Mouse (Mus musculus) adrenal gland, adult 8-10 months (tissue): ENCODE measurements around the gene Igsf21. TPM values are rescaled to one million over a fixed set of nuclear protein-coding genes. Genes with fewer than 3 reads are reported as not detected.

Experiments
- DNase-seq: peaks from one replicate; pipeline ENCODE4 v3.0.0; 2022
- total RNA-seq, 4 experiments: library from RNA; stranded (reverse); gene quantifications; 2 replicates each; pipeline ENCODE4 v1.2.4; 2022

The Igsf21 gene
- total RNA-seq, 4 experiments from 2014 or later, result 0.46 to 1.7 (median 1.2) TPM

GRCm38 (mm10) chr4:140235361-140236153, 11.0 kb downstream of the Igsf21 start:
- no peak for DNase-seq

- DNase-seq, result no peak
Measured at GRCm38 (mm10) chr4:140234412-140235205, 12.0 kb downstream of the Igsf21 start.

DNA sequence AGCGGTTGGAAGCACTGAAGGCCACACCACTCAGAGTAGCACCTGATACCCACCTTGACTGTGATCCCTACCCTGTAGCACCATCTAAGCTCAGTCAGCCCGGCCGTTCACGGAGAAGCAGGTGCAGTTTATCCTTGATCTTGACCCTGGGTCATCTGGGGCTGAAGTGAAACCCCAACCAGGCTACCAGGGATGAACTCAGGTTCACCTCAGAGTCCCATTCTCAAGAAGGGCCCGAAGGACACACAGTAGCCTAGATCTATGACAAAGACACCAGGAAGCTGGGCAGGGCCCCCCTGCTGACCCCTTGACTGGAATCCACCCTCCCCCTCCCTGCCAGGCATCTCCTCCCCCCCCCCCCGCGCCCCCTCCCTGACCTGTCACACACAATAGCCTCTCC, 18.7 kb downstream of the Igsf21 start:
- no peak for DNase-seq

- DNase-seq, result no peak
Measured at GRCm38 (mm10) chr4:140225204-140225603, 21.4 kb downstream of the Igsf21 start.

DNA sequence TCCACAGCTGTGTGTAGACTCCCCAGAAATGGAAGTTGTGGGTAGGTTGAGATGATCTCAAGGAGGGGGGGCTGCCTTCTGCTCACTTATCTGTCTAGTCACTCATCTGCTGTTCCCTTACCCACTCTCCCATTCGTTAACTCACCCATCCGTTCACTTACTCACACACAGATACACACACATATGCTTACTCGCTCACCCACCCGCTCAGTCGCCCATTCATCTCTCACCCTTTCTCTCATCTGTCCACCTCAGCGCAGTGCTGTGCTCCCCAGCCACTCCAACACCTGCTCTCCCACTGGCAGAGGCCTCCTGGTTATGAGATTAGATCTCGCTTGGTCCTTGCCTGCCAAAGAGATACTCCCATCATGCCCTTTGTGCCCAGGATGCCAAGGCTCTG, 22.1 kb downstream of the Igsf21 start:
- no peak for DNase-seq

DNA sequence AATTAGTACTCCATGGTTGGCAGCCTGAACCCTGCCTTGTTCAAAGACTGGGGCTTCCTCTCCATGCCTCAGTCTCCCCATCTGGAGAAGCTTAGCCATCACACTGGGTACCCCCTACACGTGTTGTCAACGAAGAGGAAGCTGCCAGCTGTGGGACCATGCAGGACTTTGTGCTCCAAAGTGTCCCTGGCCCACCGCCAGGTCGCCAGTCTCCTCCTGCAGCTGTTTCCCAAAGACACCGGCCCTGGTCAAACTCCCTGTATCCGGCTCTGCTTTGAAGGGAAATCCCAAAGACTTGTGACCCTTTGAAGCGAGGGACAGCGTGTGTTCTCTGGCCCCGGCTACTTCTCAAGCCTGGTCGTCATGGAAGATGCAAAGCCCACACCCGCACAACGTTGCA, 23.5 kb downstream of the Igsf21 start:
- DNase-seq, result no peak

- peak; percentile 78 for DNase-seq
Measured at GRCm38 (mm10) chr4:140220326-140221093, 26.1 kb downstream of the Igsf21 start.

GRCm38 (mm10) chr4:140218853-140219852, 27.4 kb downstream of the Igsf21 start:
- no peak for DNase-seq

DNA sequence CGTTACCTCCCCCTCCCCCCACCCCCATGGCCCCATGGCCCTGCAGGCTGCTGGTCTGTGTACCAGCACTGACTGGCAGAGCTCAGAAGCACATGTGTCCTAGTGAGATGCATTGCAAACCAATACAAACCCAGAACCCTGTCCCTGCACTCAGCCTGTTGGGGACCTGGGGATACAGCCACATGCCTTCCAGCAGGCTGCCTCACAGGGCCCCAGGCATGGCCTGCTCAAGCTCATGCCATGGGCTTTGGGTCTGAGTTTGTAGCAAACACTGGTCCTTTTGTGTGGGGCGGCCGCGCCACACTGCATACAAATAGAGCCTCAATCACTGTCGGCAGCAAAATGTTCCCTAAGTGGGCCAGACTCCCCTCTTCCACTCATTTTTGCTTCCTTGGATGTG, 28.2 kb downstream of the Igsf21 start:
- DNase-seq, result no peak

DNA sequence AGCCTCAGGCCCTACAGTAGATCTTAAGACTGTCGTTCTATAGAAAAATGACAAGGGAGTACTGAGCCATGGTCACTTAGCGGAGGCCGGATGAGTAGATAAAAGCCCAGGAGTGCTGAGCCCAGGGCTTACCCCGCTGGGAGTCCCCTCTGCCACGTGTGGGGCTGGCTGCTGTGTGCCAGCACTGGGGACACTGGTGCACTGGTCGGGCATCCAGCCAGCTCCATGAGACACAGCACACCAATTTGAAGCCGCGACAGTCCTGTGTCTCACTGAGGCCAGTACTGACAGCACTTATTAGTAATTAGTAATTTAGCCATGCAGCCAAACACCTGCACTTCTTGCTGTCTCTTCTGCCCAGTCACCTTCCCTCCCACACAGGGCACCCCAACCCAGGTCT, 28.6 kb downstream of the Igsf21 start:
- no peak for DNase-seq

- no peak for DNase-seq
Measured at GRCm38 (mm10) chr4:140216096-140216495, 30.5 kb downstream of the Igsf21 start.

DNA sequence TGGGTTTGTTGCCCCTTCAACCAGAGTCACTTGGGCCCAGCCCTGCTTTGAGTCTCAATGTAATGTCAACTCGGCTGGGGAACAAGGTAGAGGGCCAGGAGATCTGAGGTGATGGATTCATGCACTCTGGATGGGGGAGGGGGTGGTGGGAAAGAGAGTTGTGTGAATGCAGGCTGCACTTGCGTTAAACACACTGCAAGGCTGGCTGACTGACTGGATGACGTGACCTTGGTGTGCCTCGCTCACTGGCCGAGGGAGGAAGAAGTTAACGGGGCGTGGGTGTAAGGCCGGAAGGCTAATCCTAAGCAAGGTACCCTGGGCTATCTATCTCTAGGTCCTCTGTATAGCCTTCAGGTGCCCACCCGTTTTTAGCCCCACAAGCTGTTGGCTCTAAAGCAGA, 31.4 kb downstream of the Igsf21 start:
- DNase-seq, result no peak

DNA sequence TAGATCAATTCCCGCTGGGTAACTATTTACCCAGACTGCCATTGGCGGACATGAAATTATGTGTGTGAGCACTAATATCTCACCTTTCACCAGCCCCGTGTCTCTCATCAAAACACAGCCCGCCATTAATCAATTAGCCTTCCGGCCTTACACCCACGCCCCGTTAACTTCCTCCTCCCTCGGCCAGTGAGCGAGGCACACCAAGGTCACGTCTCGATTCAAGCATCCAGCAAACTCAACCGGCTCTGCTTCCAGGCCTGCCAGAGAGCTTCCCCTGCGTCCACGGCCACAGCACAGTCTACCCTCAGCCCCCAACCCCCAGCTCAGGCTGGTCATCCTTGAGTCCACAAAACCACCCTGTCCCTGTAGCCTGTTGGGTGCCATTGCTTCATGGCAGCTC, 32.2 kb downstream of the Igsf21 start:
- no peak for DNase-seq

DNA sequence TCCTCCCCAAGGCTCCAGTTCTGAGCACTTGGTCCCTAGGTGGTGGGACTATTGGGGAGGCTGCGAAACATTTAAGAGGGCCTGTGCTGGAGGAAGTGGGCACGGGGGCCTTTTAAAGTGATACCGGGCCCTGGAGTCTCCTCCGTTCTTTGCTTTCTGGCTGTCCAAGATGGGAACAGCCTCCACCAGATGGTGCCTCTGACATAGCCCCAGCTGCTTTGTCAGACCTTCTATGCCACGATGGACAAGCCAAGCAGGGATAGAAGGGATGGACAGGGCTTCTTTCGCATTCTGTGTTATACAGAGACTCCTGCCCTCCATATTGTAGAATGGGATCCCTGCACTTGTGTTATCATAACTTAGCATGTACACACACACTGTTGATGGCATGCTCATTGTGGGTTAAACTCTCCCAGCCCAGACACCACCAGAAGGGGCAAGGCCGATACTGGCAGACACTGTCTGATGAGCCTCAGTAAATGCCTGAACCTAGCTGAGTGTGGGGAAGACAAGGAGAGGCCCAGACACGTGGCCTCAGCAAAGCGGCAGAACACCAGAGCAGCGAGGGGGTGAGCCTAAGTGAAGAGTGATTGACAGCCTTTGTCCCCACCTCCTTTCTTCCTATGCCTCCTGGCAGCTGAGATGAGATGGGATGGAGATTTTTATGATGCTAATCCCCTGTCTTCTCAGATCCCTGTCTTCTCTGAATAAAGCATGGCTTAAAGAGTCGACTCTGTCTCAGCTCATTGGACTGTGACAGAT, 36.3 kb downstream of the Igsf21 start:
- no peak for DNase-seq

DNA sequence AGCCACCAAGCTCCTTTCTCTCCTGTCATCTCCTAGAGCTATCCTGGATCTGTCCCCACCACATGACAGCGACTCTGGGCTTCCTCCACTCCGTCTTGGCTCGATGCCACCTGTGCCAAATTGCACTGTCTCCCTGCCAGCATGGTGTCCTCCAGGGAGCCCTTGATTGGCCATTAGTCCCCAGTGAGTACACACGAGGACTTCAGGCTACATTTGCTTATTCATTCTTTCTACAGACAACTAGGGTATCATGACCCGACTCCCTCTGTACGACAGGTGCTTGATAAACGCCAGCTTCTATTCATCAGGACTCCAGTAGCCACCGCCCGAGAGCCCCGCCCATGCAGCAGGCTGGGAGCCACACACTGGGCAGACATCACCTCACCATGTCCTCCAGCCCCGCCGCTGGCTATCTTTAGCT, 40.8 kb downstream of the Igsf21 start:
- peak; percentile 56 for DNase-seq

DNA sequence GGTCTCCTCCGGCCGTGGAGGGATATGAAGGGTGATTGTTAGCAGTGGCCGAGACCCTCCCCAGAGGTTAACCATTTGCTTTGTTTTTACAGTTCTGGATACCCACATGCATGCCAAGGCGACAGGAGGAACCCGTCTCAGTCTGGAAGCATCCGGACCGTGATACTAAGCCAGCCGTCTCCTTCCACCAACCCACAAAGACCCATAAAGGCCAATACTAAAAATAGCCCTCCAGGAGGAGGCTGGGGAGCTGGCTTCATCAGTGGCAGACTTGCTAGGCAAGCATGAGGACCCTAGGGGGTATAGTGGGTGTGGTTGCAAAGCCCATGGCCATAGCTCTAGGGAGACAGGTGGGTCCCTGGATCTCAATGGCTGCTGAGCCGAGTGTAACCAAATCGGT, 41.8 kb downstream of the Igsf21 start:
- no peak for DNase-seq

GRCm38 (mm10) chr4:140203696-140204272, 42.8 kb downstream of the Igsf21 start:
- no peak for DNase-seq

- DNase-seq, result no peak
Measured at GRCm38 (mm10) chr4:140202196-140202595, 44.4 kb downstream of the Igsf21 start.

DNA sequence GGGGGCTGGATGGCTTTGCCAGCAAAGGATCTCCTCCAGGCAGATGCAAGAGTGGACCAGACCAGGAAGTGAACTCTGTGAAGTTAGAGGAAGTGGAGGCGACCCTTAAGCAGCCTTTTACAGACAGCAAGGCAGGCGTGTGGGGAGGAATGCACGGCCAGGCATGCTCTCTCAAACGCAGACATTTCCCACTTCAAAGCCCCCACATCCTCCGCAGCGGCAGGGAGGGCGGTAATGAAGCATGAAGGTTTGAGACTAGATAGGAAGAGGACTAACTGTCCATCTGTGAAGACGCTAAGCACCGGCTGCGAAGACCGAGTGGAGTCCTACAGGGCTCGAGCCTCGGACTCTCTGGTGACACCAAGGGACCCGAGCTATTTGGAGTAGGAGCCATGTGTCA, 46.3 kb downstream of the Igsf21 start:
- no peak for DNase-seq

GRCm38 (mm10) chr4:140196717-140197116, 49.9 kb downstream of the Igsf21 start:
- no peak for DNase-seq
